Mouse (Mus musculus) erythroblast, embryonic 14.5 days (primary cell): ENCODE measurements around the gene Dph2.

ENCODE experiments used
- GATA1 ChIP-seq: IDR thresholded peaks from 2 replicates; pipeline ENCODE4 v1.6.1; 2012; ENCODE audit warnings: low read length, inconsistent platforms, mixed read lengths
- TAL1 ChIP-seq: IDR thresholded peaks from 3 replicates; pipeline ENCODE4 v1.6.1; 2012; ENCODE audit warnings: low read length, inconsistent platforms, mixed read lengths

DNA sequence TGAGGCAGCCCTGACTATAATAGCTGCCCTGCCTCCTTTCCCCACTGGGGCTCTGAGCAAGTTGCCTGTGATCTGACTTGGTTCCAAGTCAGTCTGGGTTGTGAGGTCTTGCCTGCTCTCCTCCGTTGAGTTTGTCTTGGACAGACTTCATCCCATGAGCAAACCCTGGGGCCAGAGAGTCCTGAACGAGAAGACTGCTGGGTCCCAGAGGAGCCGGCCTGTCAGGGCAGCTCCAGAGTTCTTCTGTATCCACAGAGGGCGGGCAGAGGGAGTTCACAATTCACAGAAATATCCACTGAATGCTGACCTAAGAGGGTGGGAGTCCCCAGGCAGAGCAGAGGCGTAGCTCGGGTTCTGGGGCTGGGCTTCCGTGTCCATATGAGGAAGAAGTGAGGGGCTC, 41.0 kb downstream of the Dph2 start:
- TF ChIP-seq GATA1 (no peak), TAL1 (no peak)
